Mouse (Mus musculus) testis, adult 2 months (tissue): Measurements from ENCODE around the gene Ramp3.

Source experiments
- CTCF ChIP-seq: fragments of 200-500 bp; IDR thresholded peaks from 2 replicates; pipeline ENCODE4 v1.5.1; 2012; ENCODE audit warnings: low read depth, mild to moderate bottlenecking, inconsistent platforms, low read length, moderate library complexity; ENCODE audit not compliant: control insufficient read depth, insufficient read depth, insufficient replicate concordance
- POLR2A ChIP-seq: fragments of 200-500 bp; IDR thresholded peaks from 2 replicates; pipeline ENCODE4 v1.6.1; 2012; ENCODE audit warnings: low read depth, mild to moderate bottlenecking, inconsistent platforms, low read length, moderate library complexity; ENCODE audit not compliant: control insufficient read depth

- TF ChIP-seq POLR2A (no peak), CTCF (no peak)
These were observed 26.4 kb downstream of the Ramp3 start for GRCm38 (mm10) chr11:6684741-6685140.
